Comparison of ENCODE assay signal across 8 mouse cellular contexts in the genomic region with DNA sequence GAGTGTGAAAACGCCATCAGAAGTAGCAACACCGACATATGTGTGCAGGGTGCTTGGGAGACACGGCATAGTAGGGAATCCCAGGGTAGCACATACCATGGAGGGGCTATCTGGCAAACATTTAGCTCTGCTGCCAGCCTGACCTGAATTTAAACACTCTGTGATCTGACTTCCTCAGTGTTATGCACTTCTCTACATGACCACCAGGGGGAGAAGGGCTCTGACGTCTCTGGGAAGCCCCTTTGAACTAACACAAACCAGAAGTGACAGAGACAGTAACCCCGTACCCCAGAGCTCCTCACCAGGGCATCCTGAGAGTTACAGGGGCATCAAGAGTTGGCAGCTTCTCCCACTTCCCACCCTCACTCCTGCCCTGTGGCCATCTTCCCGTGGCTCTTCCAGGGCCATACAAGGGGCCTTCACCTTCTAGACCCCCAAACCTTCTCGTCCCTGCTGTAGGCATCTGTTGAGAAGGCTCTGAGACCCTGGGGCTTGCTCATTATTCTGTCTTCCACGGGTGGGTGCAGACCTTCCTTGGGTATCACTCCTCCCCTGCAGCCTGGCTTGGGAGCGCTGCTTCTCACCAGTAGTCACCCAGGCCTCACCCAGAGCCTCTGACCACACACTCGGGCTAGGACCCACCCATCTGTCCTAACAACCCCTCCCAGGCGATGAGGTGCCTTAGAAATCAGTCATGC. TPM values are rescaled to one million over a fixed set of nuclear protein-coding genes. Genes with fewer than 3 reads are reported as not detected.
DNase-seq lines count a peak whose midpoint lies in the region; ATAC-seq and TF ChIP-seq lines count a peak whose summit lies in the region.

No protein-coding gene starts in this region.

- H3K27ac ChIP-seq in heart, embryonic 16.5 days (ENCODE audit: low read length) = no peak overlapping the region

- 0 out of 2 replicates have a peak, but pooled peaks have one; percentile 37 for ATAC-seq in heart, embryonic 16.5 days (replicated peaks; ENCODE audit: extremely low read depth, insufficient read depth, low FRiP score)

- WGBS in heart, embryonic 16.5 days = 46% methylated on average over 11 of the region's 11 CpGs

- H3K4me1 ChIP-seq in heart, embryonic 16.5 days (ENCODE audit: control insufficient read depth, insufficient read depth, low read length) = peaks cover 8% of the 10 kb centered on the region
- peaks cover 37% of the 10 kb centered on the region for H3K4me1 ChIP-seq in E14TG2a.4 (replicated peaks; ENCODE audit: low read depth, low read length)

- H3K9ac ChIP-seq in heart, embryonic 16.5 days (ENCODE audit: low read length) = peak overlapping the region; percentile 43

- peak; percentile 87 for TF ChIP-seq CTCF in E14TG2a.4 (conservative IDR thresholded peaks at IDR 0.05; ENCODE audit: low read length)

- H3K4me2 ChIP-seq in heart, embryonic 16.5 days (ENCODE audit: low read depth, low read length) = no peak overlapping the region

- no peaks in the 10 kb centered on the region for H3K9me3 ChIP-seq in heart, embryonic 16.5 days (replicated peaks; ENCODE audit: control insufficient read depth, low read length)
- H3K9me3 ChIP-seq in E14TG2a.4 (ENCODE audit: low read length) = no peaks in the 10 kb centered on the region

- no peaks in the 10 kb centered on the region for H3K27me3 ChIP-seq in heart, embryonic 16.5 days (ENCODE audit: control insufficient read depth, insufficient read depth, low read length)
- H3K27me3 ChIP-seq in E14TG2a.4 (ENCODE audit: insufficient read depth, low read length) = peaks cover 21% of the 10 kb centered on the region

- H3K4me3 ChIP-seq in heart, embryonic 16.5 days (ENCODE audit: low read length) = no peak overlapping the region
- H3K4me3 ChIP-seq in E14TG2a.4 (replicated peaks; ENCODE audit: low read length) = no peak overlapping the region

- intact Hi-C loops in heart, postnatal 25 days (cut with DNase I) = loop anchor here (1.0 kb wide), 1 partner anchor 18 kb away; no protein-coding TSS in a partner anchor
- intact Hi-C loops in heart, postnatal 14 days (cut with DNase I) = loop anchor here (1.0 to 2.0 kb wide), 2 partner anchors 18 to 153 kb away; no protein-coding TSS in a partner anchor

- no peak for DNase-seq in heart, postnatal 25 days (ENCODE audit: low spot score)
- DNase-seq in cerebellum, adult 8-10 months = peak; percentile 78
- DNase-seq in heart, postnatal 14 days = peak; percentile 45 to 70
- peak; percentile 67 for DNase-seq in lung, postnatal 14 days
- DNase-seq in spleen, postnatal 4 days (ENCODE audit: low spot score in 2 of 2) = peak; percentile 32 to 68
- DNase-seq in urinary bladder, adult 18-20 months (ENCODE audit: low spot score in 2 of 2) = no peak

- H3K36me3 ChIP-seq in heart, embryonic 16.5 days (ENCODE audit: control insufficient read depth, insufficient read depth) = no peaks in the 10 kb centered on the region
- H3K36me3 ChIP-seq in E14TG2a.4 (ENCODE audit: insufficient read depth, low read length) = no peaks in the 10 kb centered on the region

RNA-seq across cellular contexts. Expression of gene Rcvrn, which starts 37.3 kb away (rescaled TPM):
- not detected in 2 replicates for polyA plus RNA-seq in heart, embryonic 16.5 days (2015; fragmentation: Nextera tagmentation; extraction: Ambion mirVana)
- under 1 TPM in 1 of 2 experiments, not detected in 1; 0.23 TPM for total RNA-seq in heart, postnatal 25 days (2021)
- total RNA-seq in heart, postnatal 14 days (2021) = not detected

Comparison
In these comparisons a context has a peak if more than half of its experiments do, and no peak if none do; other contexts are left out.
1. DNase-seq: peak in cerebellum, adult 8-10 months (single experiment), heart, postnatal 14 days (2 of 2), lung, postnatal 14 days (single experiment) and spleen, postnatal 4 days (2 of 2); none in heart, postnatal 25 days (single experiment) and urinary bladder, adult 18-20 months (0 of 2).